Mouse (Mus musculus): ENCODE results near the gene Psen2. TPM values are rescaled to one million over a fixed set of nuclear protein-coding genes. Genes with fewer than 3 reads are reported as not detected.

The Psen2 gene
- total and polyA plus RNA-seq, 3 experiments, result 23.4 to 46.1 (median 45.3) TPM

DNA sequence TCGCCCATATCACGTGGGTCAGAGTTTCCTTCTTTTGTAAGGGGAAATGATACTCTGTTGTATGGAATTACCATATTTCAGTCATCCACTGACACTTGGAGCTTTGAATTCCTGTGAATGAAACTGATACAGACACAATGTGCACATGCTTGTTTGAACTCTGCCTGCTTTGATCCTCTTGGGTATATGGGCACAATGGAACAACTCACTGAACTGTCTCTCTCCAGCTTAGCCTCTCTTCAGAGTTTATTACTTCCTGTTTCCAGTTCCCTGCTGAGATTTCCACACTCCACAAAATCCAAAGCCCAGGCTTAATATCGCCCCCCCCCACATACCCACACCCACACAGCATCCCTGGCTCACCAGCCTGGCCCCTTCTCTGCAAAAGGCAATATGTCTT, 31.5 kb downstream of the Psen2 start:
- DNase-seq (ENCODE audit: extremely low read depth), result no peak
- TF ChIP-seq POLR2AphosphoS2 (IDR thresholded peaks at IDR 0.05; ENCODE audit: low read depth, low read length), result no peak
- no peaks in the 10 kb centered on the region for H3K27me3 ChIP-seq (replicated peaks)
- H3K36me3 ChIP-seq (replicated peaks in 1 of 2; ENCODE audit: control insufficient read depth in 1 of 2, insufficient read depth in 1 of 2, low read length in 1 of 2), result peaks cover 13 to 92% of the 10 kb centered on the region in 2 experiments
- H3K4me3 ChIP-seq (replicated peaks in 1 of 3; ENCODE audit: low read depth in 2 of 3, low read length in 2 of 3, poor library complexity in 1 of 3), result no peak overlapping the region
- H3K79me2 ChIP-seq (replicated peaks; ENCODE audit: control insufficient read depth, extremely low read depth, insufficient read depth, poor library complexity, severe bottlenecking), result no peaks in the 10 kb centered on the region
- H3K9me3 ChIP-seq (replicated peaks; ENCODE audit: low read length), result no peaks in the 10 kb centered on the region
- H3K4me1 ChIP-seq (ENCODE audit: control insufficient read depth in 1 of 2, insufficient read depth in 2 of 2), result peaks cover 5 to 15% of the 10 kb centered on the region in 2 experiments; a peak in 3 of 4 replicates
- H3K4me2 ChIP-seq (ENCODE audit: insufficient read depth, low read depth, poor library complexity, severe bottlenecking), result no peak overlapping the region
- H3K27ac ChIP-seq (ENCODE audit: insufficient read depth, low read depth), result no peak overlapping the region
- in situ Hi-C loops (cut with MboI; ENCODE audit: low pct_ligation_motif_present, low pct_unique_long_range_greater_than_20kb, low sequenced_read_pairs) (no loop called here), dilution Hi-C loops (cut with MboI; ENCODE audit: extremely low pct_ligation_motif_present, extremely low pct_unique_long_range_greater_than_20kb, low sequenced_read_pairs) (no loop called here)
- no peak overlapping the region for H3K9ac ChIP-seq (ENCODE audit: insufficient read depth, low read depth)

DNA sequence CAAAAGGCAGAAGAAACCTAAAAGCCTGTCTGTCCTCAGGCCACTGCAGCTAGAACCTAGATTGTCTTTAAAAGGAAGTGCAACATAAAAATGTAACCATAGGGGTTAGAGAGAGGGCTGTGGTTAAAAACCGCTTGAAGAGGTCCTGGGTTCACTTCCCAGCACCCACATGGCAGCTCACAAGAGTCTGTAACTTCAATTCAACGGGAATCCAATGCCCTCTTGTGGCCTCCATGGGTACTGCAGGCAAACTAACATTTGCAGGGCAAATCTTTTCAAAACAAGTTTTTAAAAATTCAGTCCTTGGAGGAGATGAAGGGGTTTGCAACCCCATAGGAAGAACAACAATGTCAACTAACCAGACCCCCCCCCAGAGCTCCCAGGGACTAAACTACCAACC, 32.7 kb downstream of the Psen2 start:
- no peak overlapping the region for H3K9ac ChIP-seq (ENCODE audit: insufficient read depth, low read depth)
- in situ Hi-C loops (cut with MboI; ENCODE audit: low pct_ligation_motif_present, low pct_unique_long_range_greater_than_20kb, low sequenced_read_pairs), result no loop called here
- peaks cover 5 to 24% of the 10 kb centered on the region in 2 experiments; a peak in 3 of 4 replicates for H3K4me1 ChIP-seq (ENCODE audit: control insufficient read depth in 1 of 2, insufficient read depth in 2 of 2)
- no peaks in the 10 kb centered on the region for H3K27me3 ChIP-seq (replicated peaks)
- H3K4me2 ChIP-seq (ENCODE audit: insufficient read depth, low read depth, poor library complexity, severe bottlenecking), result no peak overlapping the region
- no peak overlapping the region for H3K27ac ChIP-seq (ENCODE audit: insufficient read depth, low read depth)
- no peaks in the 10 kb centered on the region for H3K79me2 ChIP-seq (replicated peaks; ENCODE audit: control insufficient read depth, extremely low read depth, insufficient read depth, poor library complexity, severe bottlenecking)
- peak; percentile 42 for DNase-seq (ENCODE audit: extremely low read depth)
- peaks cover 13 to 83% of the 10 kb centered on the region in 2 experiments for H3K36me3 ChIP-seq (replicated peaks in 1 of 2; ENCODE audit: control insufficient read depth in 1 of 2, insufficient read depth in 1 of 2, low read length in 1 of 2)
- no peaks in the 10 kb centered on the region for H3K9me3 ChIP-seq (replicated peaks; ENCODE audit: low read length)
- TF ChIP-seq RAD21 (IDR thresholded peaks at IDR 0.05; ENCODE audit: low read depth, low read length), result peak; percentile 63
- no peak for TF ChIP-seq CHD2 (IDR thresholded peaks at IDR 0.05; ENCODE audit: low read length)
- no peak for TF ChIP-seq MEF2A (IDR thresholded peaks at IDR 0.05; ENCODE audit: borderline replicate concordance, low read depth, low read length)
- TF ChIP-seq SMC3 (IDR thresholded peaks at IDR 0.05; ENCODE audit: low read depth, low read length), result peak; percentile 54
- TF ChIP-seq USF1 (IDR thresholded peaks at IDR 0.05; ENCODE audit: low read depth, low read length), result no peak
- no peak for TF ChIP-seq ZNF384 (IDR thresholded peaks at IDR 0.05; ENCODE audit: low read depth, low read length)
- TF ChIP-seq SIN3A (IDR thresholded peaks at IDR 0.05; ENCODE audit: low read length), result no peak
- TF ChIP-seq USF2 (conservative IDR thresholded peaks at IDR 0.05; ENCODE audit: low read depth, low read length), result no peak
- no peak for TF ChIP-seq GABPA (IDR thresholded peaks at IDR 0.05; ENCODE audit: insufficient replicate concordance, low read depth, low read length)
- TF ChIP-seq ZMIZ1 (IDR thresholded peaks at IDR 0.05; ENCODE audit: low read depth, low read length), result no peak
- TF ChIP-seq CTCF (conservative IDR thresholded peaks at IDR 0.05 in 1 of 2, IDR thresholded peaks at IDR 0.05 in 1 of 2; ENCODE audit: low read depth in 2 of 2, low read length in 2 of 2), result peak; percentile 68 to 77
- dilution Hi-C loops (cut with MboI; ENCODE audit: extremely low pct_ligation_motif_present, extremely low pct_unique_long_range_greater_than_20kb, low sequenced_read_pairs), result no loop called here
- no peak overlapping the region for H3K4me3 ChIP-seq (replicated peaks in 1 of 3; ENCODE audit: low read depth in 2 of 3, low read length in 2 of 3, poor library complexity in 1 of 3)

DNA sequence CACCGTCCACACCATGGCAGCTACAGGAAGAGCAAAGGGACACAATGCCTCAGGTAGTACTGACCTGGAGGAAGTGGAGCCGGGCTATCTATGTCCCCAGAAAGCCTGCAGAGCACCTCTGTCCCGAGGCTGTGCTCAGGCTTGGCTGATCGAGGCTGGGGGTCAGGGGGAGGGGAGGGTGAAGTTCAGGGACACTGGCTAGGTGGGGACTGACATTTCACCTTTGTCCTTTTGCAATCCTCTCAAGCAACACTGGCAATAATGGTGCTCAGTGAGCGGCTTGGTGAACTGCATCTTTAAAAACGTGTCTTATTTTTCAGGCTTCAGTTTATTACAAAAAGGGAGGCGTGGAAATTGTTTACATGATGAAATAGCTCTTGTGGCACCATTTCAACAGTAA, 33.3 kb downstream of the Psen2 start:
- Histone ChIP-seq H3K27me3 (replicated peaks) (no peaks in the 10 kb centered on the region), H3K9ac (ENCODE audit: insufficient read depth, low read depth) (no peak overlapping the region), H3K4me1 (ENCODE audit: control insufficient read depth in 1 of 2, insufficient read depth in 2 of 2) (peaks cover 8 to 30% of the 10 kb centered on the region in 2 experiments), H3K27ac (ENCODE audit: insufficient read depth, low read depth) (no peak overlapping the region), H3K4me2 (ENCODE audit: insufficient read depth, low read depth, poor library complexity, severe bottlenecking) (no peak overlapping the region), H3K36me3 (replicated peaks in 1 of 2; ENCODE audit: control insufficient read depth in 1 of 2, insufficient read depth in 1 of 2, low read length in 1 of 2) (peaks cover 13 to 77% of the 10 kb centered on the region in 2 experiments), H3K79me2 (replicated peaks; ENCODE audit: control insufficient read depth, extremely low read depth, insufficient read depth, poor library complexity, severe bottlenecking) (no peaks in the 10 kb centered on the region), H3K9me3 (replicated peaks; ENCODE audit: low read length) (no peaks in the 10 kb centered on the region), H3K4me3 (replicated peaks in 1 of 3; ENCODE audit: low read depth in 2 of 3, low read length in 2 of 3, poor library complexity in 1 of 3) (no peak overlapping the region)
- TF ChIP-seq PAX5 (IDR thresholded peaks at IDR 0.05; ENCODE audit: low read length) (no peak), MAX (IDR thresholded peaks at IDR 0.05; ENCODE audit: low read length) (no peak), MAZ (IDR thresholded peaks at IDR 0.05; ENCODE audit: low read depth, low read length) (no peak), RAD21 (IDR thresholded peaks at IDR 0.05; ENCODE audit: low read depth, low read length) (no peak), RCOR1 (conservative IDR thresholded peaks at IDR 0.05; ENCODE audit: low read depth, low read length) (no peak), MEF2A (IDR thresholded peaks at IDR 0.05; ENCODE audit: borderline replicate concordance, low read depth, low read length) (no peak), E2F4 (IDR thresholded peaks at IDR 0.05; ENCODE audit: insufficient replicate concordance, low read depth, low read length) (no peak), GABPA (IDR thresholded peaks at IDR 0.05; ENCODE audit: insufficient replicate concordance, low read depth, low read length) (no peak), NRF1 (IDR thresholded peaks at IDR 0.05; ENCODE audit: low read depth, low read length) (no peak), CHD2 (IDR thresholded peaks at IDR 0.05; ENCODE audit: low read length) (no peak), HCFC1 (IDR thresholded peaks at IDR 0.05; ENCODE audit: low read depth, low read length) (no peak), ZMIZ1 (IDR thresholded peaks at IDR 0.05; ENCODE audit: low read depth, low read length) (no peak)
- in situ Hi-C loops (cut with MboI; ENCODE audit: low pct_ligation_motif_present, low pct_unique_long_range_greater_than_20kb, low sequenced_read_pairs), result no loop called here
- dilution Hi-C loops (cut with MboI; ENCODE audit: extremely low pct_ligation_motif_present, extremely low pct_unique_long_range_greater_than_20kb, low sequenced_read_pairs), result no loop called here
- DNase-seq (ENCODE audit: extremely low read depth), result no peak

All from CH12.LX (cell line).